Mouse (Mus musculus) cortical plate, adult 2 months (tissue): Measurements from ENCODE around the gene Cep89.

Experiments
- CTCF ChIP-seq: fragments of 200-500 bp; IDR thresholded peaks from 2 replicates; pipeline ENCODE4 v1.5.1; 2011; ENCODE audit warnings: mild to moderate bottlenecking, control low read depth, low read length; ENCODE audit not compliant: insufficient read depth; ENCODE audit errors: extremely low read depth
- POLR2A ChIP-seq: fragments of 200-500 bp; IDR thresholded peaks from 2 replicates; pipeline ENCODE4 v1.6.1; 2011; ENCODE audit warnings: mild to moderate bottlenecking, low read length, control low read depth; ENCODE audit not compliant: insufficient read depth; ENCODE audit errors: extremely low read depth

DNA sequence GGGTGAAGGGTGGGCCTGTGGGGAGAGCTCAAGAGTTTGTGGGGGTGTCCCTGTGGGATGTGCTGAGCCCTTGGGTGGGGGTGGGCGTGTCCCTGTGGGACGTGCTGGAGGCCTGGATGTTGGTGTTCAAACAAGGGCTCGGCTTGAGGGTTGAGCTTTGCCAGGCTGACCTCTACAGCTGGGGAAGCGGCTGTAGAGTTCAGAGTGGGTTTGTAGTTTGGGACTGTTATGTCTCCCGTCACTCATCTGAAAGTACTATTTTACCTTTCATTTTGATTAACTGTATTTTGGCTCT lies 19.8 kb downstream of the Cep89 start:
- TF ChIP-seq CTCF (no peak), POLR2A (no peak)
